Mouse (Mus musculus) G1E (cell line): Measurements from ENCODE around the gene Mecr. TPM values are rescaled to one million over a fixed set of nuclear protein-coding genes. Genes with fewer than 3 reads are reported as not detected.
A peak's percentile ranks its signal among the peaks of the same experiment; 100 is the strongest.

Experiments used
- ATAC-seq: 2 replicates; pipeline ENCODE4 v1.8.0; 2016; ENCODE audit warnings: mild to moderate bottlenecking; ENCODE audit not compliant: insufficient number of reproducible peaks, poor library complexity, low FRiP score, severe bottlenecking; ENCODE audit errors: extremely low read depth
- DNase-seq: peaks from one replicate; pipeline ENCODE4 v3.0.0; 2012; ENCODE audit warnings: low spot score
- H3K27me3 ChIP-seq: 2 replicates; pipeline ENCODE4 v1.6.1; 2012; ENCODE audit warnings: mild to moderate bottlenecking, low read length, inconsistent platforms; ENCODE audit not compliant: insufficient read depth
- H3K36me3 ChIP-seq: replicated peaks from 2 replicates; pipeline ENCODE3; 2012; ENCODE audit warnings: mild to moderate bottlenecking, inconsistent platforms
- H3K4me1 ChIP-seq: 2 replicates; pipeline ENCODE4 v1.6.1; 2012; ENCODE audit warnings: low read depth, low read length, inconsistent platforms, mixed read lengths; ENCODE audit not compliant: insufficient read depth
- H3K4me3 ChIP-seq: 2 replicates; pipeline ENCODE4 v1.5.1; 2012; ENCODE audit warnings: low read depth, mild to moderate bottlenecking, inconsistent platforms, low read length, moderate library complexity, mixed read lengths
- H3K9me3 ChIP-seq: replicated peaks from 2 replicates; pipeline ENCODE4 v1.6.1; 2012; ENCODE audit warnings: inconsistent platforms
- CTCF ChIP-seq: IDR thresholded peaks from 2 replicates; pipeline ENCODE4 v1.5.1; 2012; ENCODE audit warnings: low read depth, low read length, inconsistent platforms, mixed read lengths
- GATA1 ChIP-seq: IDR thresholded peaks from 2 replicates; pipeline ENCODE4 v1.6.1; 2012; ENCODE audit warnings: borderline replicate concordance, low read length, inconsistent platforms, mixed read lengths
- GATA2 ChIP-seq: IDR thresholded peaks from 2 replicates; pipeline ENCODE4 v1.6.1; 2012; ENCODE audit warnings: low read depth, low read length, inconsistent platforms, borderline replicate concordance
- POLR2AphosphoS5 ChIP-seq: IDR thresholded peaks from 2 replicates; pipeline ENCODE4 v1.6.1; 2012; ENCODE audit warnings: low read depth, low read length, inconsistent platforms; ENCODE audit not compliant: insufficient replicate concordance
- TAL1 ChIP-seq: conservative IDR thresholded peaks from 2 replicates; pipeline ENCODE4 v1.6.1; 2012; ENCODE audit warnings: low read depth, low read length, inconsistent platforms, mixed read lengths
- polyA plus RNA-seq: library from polyadenylated mRNA; stranded (reverse); fragments of >175 nt; gene quantifications from 2 replicates; pipeline ENCODE4 v1.2.3, GENCODE M21; 2012
- total RNA-seq, 2 experiments: library from RNA; stranded (forward) in 1 of 2; stranded (reverse) in 1 of 2; fragments of 200-1000 nt in 1 of 2; fragments of >200 nt in 1 of 2; fragmentation: Nextera tagmentation in 1 of 2; gene quantifications; 2 replicates each; pipeline ENCODE4 v1.2.3; 2014 to 2017

Gene Mecr
- total and polyA plus RNA-seq, 3 experiments, result 32.3 to 50.6 (median 38.0) TPM

- peaks cover 97% of the 10 kb centered on the region for H3K36me3 ChIP-seq
- H3K4me1 ChIP-seq, result peaks cover 3% of the 10 kb centered on the region; the same call in 1 of the 2 replicates
- DNase-seq, result no peak
- no peak for TF ChIP-seq GATA1
- TF ChIP-seq GATA2, result no peak
- no peak for TF ChIP-seq CTCF
- TF ChIP-seq TAL1, result no peak
- no peak for TF ChIP-seq POLR2AphosphoS5
- H3K9me3 ChIP-seq, result no peaks in the 10 kb centered on the region
- no peak for ATAC-seq
- no peak overlapping the region for H3K4me3 ChIP-seq
- H3K27me3 ChIP-seq, result no peaks in the 10 kb centered on the region
Observed at GRCm38 (mm10) chr4:131805255-131805654, 38.0 kb upstream of the Mecr start.

GRCm38 (mm10) chr4:131812458-131812857 lies 30.8 kb upstream of the Mecr start:
- DNase-seq (no peak), ATAC-seq (no peak)
- TF ChIP-seq GATA1 (no peak), CTCF (no peak), TAL1 (no peak), GATA2 (no peak), POLR2AphosphoS5 (no peak)
- H3K4me1 ChIP-seq, result peaks cover 15% of the 10 kb centered on the region
- no peaks in the 10 kb centered on the region for H3K27me3 ChIP-seq
- peaks cover 93% of the 10 kb centered on the region for H3K36me3 ChIP-seq
- no peak overlapping the region for H3K4me3 ChIP-seq
- H3K9me3 ChIP-seq, result no peaks in the 10 kb centered on the region

- Histone ChIP-seq H3K9me3 (no peaks in the 10 kb centered on the region), H3K27me3 (no peaks in the 10 kb centered on the region), H3K4me3 (no peak overlapping the region), H3K4me1 (peaks cover 19% of the 10 kb centered on the region), H3K36me3 (peaks cover 93% of the 10 kb centered on the region)
- no peak for TF ChIP-seq GATA2
- no peak for TF ChIP-seq CTCF
- TF ChIP-seq POLR2AphosphoS5, result no peak
- TF ChIP-seq GATA1, result no peak
- TF ChIP-seq TAL1, result no peak
- ATAC-seq (no peak), DNase-seq (no peak)
Observed at GRCm38 (mm10) chr4:131813798-131814197, 29.5 kb upstream of the Mecr start.

- TF ChIP-seq CTCF (no peak), POLR2AphosphoS5 (no peak), GATA2 (no peak), TAL1 (no peak)
- Histone ChIP-seq H3K9me3 (no peaks in the 10 kb centered on the region), H3K4me1 (peaks cover 24% of the 10 kb centered on the region), H3K36me3 (peaks cover 93% of the 10 kb centered on the region), H3K27me3 (no peaks in the 10 kb centered on the region), H3K4me3 (no peak overlapping the region)
- ATAC-seq, result no peak
- DNase-seq, result no peak
Observed at GRCm38 (mm10) chr4:131814869-131815268, 28.4 kb upstream of the Mecr start.

- Histone ChIP-seq H3K9me3 (no peaks in the 10 kb centered on the region), H3K4me1 (peaks cover 22% of the 10 kb centered on the region), H3K27me3 (no peaks in the 10 kb centered on the region; the same call in 1 of the 2 replicates), H3K36me3 (peaks cover 93% of the 10 kb centered on the region), H3K4me3 (no peak overlapping the region)
- 0 out of 2 replicates have a peak, but pooled peaks have one; percentile 24 for TF ChIP-seq TAL1
- TF ChIP-seq POLR2AphosphoS5, result no peak
- DNase-seq (no peak), ATAC-seq (no peak)
Observed at GRCm38 (mm10) chr4:131815774-131816173, 27.5 kb upstream of the Mecr start.

GRCm38 (mm10) chr4:131818926-131819325 lies 24.3 kb upstream of the Mecr start:
- no peak for TF ChIP-seq POLR2AphosphoS5
- no peak for TF ChIP-seq CTCF
- no peak for TF ChIP-seq GATA2
- TF ChIP-seq TAL1, result no peak
- no peak for TF ChIP-seq GATA1
- H3K4me1 ChIP-seq, result peaks cover 47% of the 10 kb centered on the region
- H3K36me3 ChIP-seq, result peaks cover 92% of the 10 kb centered on the region
- DNase-seq, result no peak
- peak overlapping the region; percentile 21; the same call in 1 of the 2 replicates for H3K4me3 ChIP-seq
- ATAC-seq, result no peak
- no peaks in the 10 kb centered on the region; the same call in 1 of the 2 replicates for H3K27me3 ChIP-seq
- H3K9me3 ChIP-seq, result no peaks in the 10 kb centered on the region

GRCm38 (mm10) chr4:131821161-131821731 lies 22.0 kb upstream of the Mecr start:
- Histone ChIP-seq H3K9me3 (no peaks in the 10 kb centered on the region), H3K36me3 (peaks cover 88% of the 10 kb centered on the region), H3K4me1 (peaks cover 58% of the 10 kb centered on the region), H3K27me3 (no peaks in the 10 kb centered on the region; the same call in 1 of the 2 replicates), H3K4me3 (no peak overlapping the region)
- TF ChIP-seq GATA2 (no peak), TAL1 (no peak), POLR2AphosphoS5 (no peak), GATA1 (no peak), CTCF (no peak)
- ATAC-seq (no peak), DNase-seq (no peak)
